Mouse (Mus musculus): ENCODE measurements at regions not wholly inside any gene's neighbourhood (a gene's known extent, or its start where the extent isn't known, plus 50 kb on each side); places are given as distances from the start of the nearest gene placed in this dataset.

DNA sequence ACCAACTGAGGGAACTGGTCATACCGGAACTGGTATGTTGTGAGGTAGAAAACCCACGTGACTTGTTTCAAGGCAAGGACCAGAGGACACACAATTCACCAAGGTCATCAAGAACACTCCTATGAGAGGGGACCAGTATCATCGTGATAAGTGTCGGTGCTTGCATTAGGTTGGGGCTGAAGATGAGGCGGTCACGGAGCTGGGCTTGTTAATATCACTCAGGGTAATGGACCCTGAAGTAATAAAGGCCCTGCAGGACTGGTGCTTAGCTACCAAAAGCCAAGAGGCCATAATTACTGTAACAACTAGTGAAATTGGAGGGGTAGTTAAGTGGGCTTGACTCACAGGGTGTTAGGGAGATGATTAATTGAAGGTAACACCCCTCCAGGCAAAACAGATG is 132.2 kb upstream of the Ccdc54 start:
- DNase-seq (ENCODE audit: low read depth, low spot score) = no peak
- Histone ChIP-seq H3K36me3 (ENCODE audit: control insufficient read depth in 1 of 2, insufficient read depth in 2 of 2, low read length in 2 of 2) (no peaks in the 10 kb centered on the region), H3K4me1 (ENCODE audit: control insufficient read depth in 1 of 2, insufficient read depth in 2 of 2, low read length in 2 of 2) (no peaks in the 10 kb centered on the region), H3K79me2 (ENCODE audit: control insufficient read depth, insufficient read depth, low read length, poor library complexity) (no peaks in the 10 kb centered on the region), H3K27me3 (ENCODE audit: control insufficient read depth in 1 of 2, insufficient read depth in 2 of 2, low read length in 2 of 2) (no peaks in the 10 kb centered on the region), H3K27ac (ENCODE audit: control insufficient read depth, low read depth, low read length) (no peak overlapping the region), H3K9ac (ENCODE audit: control insufficient read depth, low read depth, low read length, poor library complexity, severe bottlenecking) (no peak overlapping the region), H3K9me3 (replicated peaks; ENCODE audit: insufficient read depth, low read length) (no peaks in the 10 kb centered on the region), H3K4me3 (ENCODE audit: control insufficient read depth in 1 of 2, insufficient read depth in 1 of 2, low read depth in 2 of 2, low read length in 2 of 2) (no peak overlapping the region)
- no peak for TF ChIP-seq KAT2A (conservative IDR thresholded peaks at IDR 0.05; ENCODE audit: low read depth, low read length)
- no peak for TF ChIP-seq MAZ (IDR thresholded peaks at IDR 0.05; ENCODE audit: low read depth, low read length)
- TF ChIP-seq USF2 (IDR thresholded peaks at IDR 0.05; ENCODE audit: borderline replicate concordance in 1 of 2, insufficient read depth in 1 of 2, low read depth in 1 of 2, low read length in 2 of 2) = no peak
- no peak for TF ChIP-seq UBTF (IDR thresholded peaks at IDR 0.05; ENCODE audit: borderline replicate concordance, insufficient read depth, low read depth, low read length)
- TF ChIP-seq ETS1 (IDR thresholded peaks at IDR 0.05; ENCODE audit: low read depth, low read length) = no peak
- no peak for TF ChIP-seq MYB (IDR thresholded peaks at IDR 0.05; ENCODE audit: low read depth, low read length)
- no peak for TF ChIP-seq HCFC1 (IDR thresholded peaks at IDR 0.05; ENCODE audit: low read depth, low read length)
- no peak for TF ChIP-seq CTCF (IDR thresholded peaks at IDR 0.05 in 2 of 3, conservative IDR thresholded peaks at IDR 0.05 in 1 of 3; ENCODE audit: control insufficient read depth in 1 of 3, insufficient read depth in 1 of 3, low read depth in 2 of 3, low read length in 3 of 3, poor library complexity in 1 of 3, severe bottlenecking in 1 of 3)
- no peak for TF ChIP-seq SIN3A (IDR thresholded peaks at IDR 0.05; ENCODE audit: low read length)
- no peak for TF ChIP-seq ZNF384 (IDR thresholded peaks at IDR 0.05; ENCODE audit: low read depth, low read length)
- TF ChIP-seq RAD21 (IDR thresholded peaks at IDR 0.05; ENCODE audit: low read depth, low read length) = no peak
- TF ChIP-seq CHD2 (IDR thresholded peaks at IDR 0.05; ENCODE audit: low read length) = no peak
- no peak for TF ChIP-seq ELF1 (IDR thresholded peaks at IDR 0.05; ENCODE audit: low read depth, low read length)
- no peak for TF ChIP-seq POLR2AphosphoS2 (IDR thresholded peaks at IDR 0.05; ENCODE audit: low read length)
- no peak for TF ChIP-seq ZKSCAN1 (IDR thresholded peaks at IDR 0.05; ENCODE audit: low read depth, low read length)
- TF ChIP-seq MAX (IDR thresholded peaks at IDR 0.05; ENCODE audit: low read length) = no peak
- no peak for TF ChIP-seq SMC3 (IDR thresholded peaks at IDR 0.05; ENCODE audit: low read depth, low read length)

DNA sequence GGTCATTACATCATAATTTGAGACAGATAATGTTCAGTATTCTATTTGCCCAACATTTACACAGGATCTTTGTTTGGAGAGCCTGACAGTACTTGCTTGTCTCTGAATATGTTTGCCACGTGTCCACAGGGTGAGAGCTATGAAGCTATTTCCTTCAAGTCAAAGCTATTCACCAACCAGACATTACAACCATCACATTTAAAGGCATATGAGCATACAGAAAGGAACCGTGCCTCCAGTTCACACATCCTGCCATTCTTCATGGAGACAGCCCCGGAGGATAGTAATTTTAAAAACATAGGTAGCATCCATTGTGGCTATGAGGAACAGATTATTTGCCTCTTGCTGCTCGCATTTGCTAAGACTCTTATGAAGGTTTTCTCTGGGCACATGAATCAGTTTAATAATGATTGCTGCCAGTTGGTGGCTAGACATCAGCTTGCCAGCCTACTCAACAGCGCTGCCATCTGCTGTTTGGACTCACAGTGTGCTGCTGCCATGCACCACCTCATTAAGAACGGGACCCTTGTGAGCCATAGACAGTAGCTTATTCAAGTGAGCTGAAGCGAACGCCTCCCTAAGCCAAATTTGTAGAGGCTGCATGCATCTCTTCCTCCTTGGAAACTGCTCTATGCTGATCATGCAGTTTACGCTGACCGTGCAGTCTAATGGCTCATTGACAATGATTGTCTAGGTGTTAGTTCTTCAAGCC is 126.5 kb upstream of the Ccdc54 start:
- peaks cover 0 to 3% of the 10 kb centered on the region in 2 experiments; a peak in 2 of 4 replicates for H3K4me1 ChIP-seq (ENCODE audit: control insufficient read depth in 1 of 2, insufficient read depth in 2 of 2, low read length in 2 of 2)
- no peaks in the 10 kb centered on the region for H3K9me3 ChIP-seq (replicated peaks; ENCODE audit: insufficient read depth, low read length)
- H3K79me2 ChIP-seq (ENCODE audit: control insufficient read depth, insufficient read depth, low read length, poor library complexity) = no peaks in the 10 kb centered on the region
- no peak for TF ChIP-seq TBP (IDR thresholded peaks at IDR 0.05; ENCODE audit: low read depth, low read length)
- peak; percentile 24 for TF ChIP-seq RAD21 (IDR thresholded peaks at IDR 0.05; ENCODE audit: low read depth, low read length)
- peak; percentile 13 to 42 (median 26); a peak in 4 of 6 replicates for TF ChIP-seq CTCF (IDR thresholded peaks at IDR 0.05 in 2 of 3, conservative IDR thresholded peaks at IDR 0.05 in 1 of 3; ENCODE audit: control insufficient read depth in 1 of 3, insufficient read depth in 1 of 3, low read depth in 2 of 3, low read length in 3 of 3, poor library complexity in 1 of 3, severe bottlenecking in 1 of 3)
- no peak for TF ChIP-seq ELF1 (IDR thresholded peaks at IDR 0.05; ENCODE audit: low read depth, low read length)
- peak; percentile 20; the same call in 1 of the 2 replicates for TF ChIP-seq ZC3H11A (IDR thresholded peaks at IDR 0.05; ENCODE audit: low read depth, low read length)
- TF ChIP-seq SMC3 (IDR thresholded peaks at IDR 0.05; ENCODE audit: low read depth, low read length) = peak; percentile 53
- no peaks in the 10 kb centered on the region for H3K36me3 ChIP-seq (ENCODE audit: control insufficient read depth in 1 of 2, insufficient read depth in 2 of 2, low read length in 2 of 2)
- no peak overlapping the region for H3K4me3 ChIP-seq (ENCODE audit: control insufficient read depth in 1 of 2, insufficient read depth in 1 of 2, low read depth in 2 of 2, low read length in 2 of 2)
- peak; percentile 27 for DNase-seq (ENCODE audit: low read depth, low spot score)
- no peak overlapping the region for H3K27ac ChIP-seq (ENCODE audit: control insufficient read depth, low read depth, low read length)
- H3K27me3 ChIP-seq (ENCODE audit: control insufficient read depth in 1 of 2, insufficient read depth in 2 of 2, low read length in 2 of 2) = no peaks in the 10 kb centered on the region; a peak in 1 of 4 replicates
- no peak overlapping the region for H3K9ac ChIP-seq (ENCODE audit: control insufficient read depth, low read depth, low read length, poor library complexity, severe bottlenecking)

Measured in MEL (cell line).